Mouse (Mus musculus): Measurements from ENCODE around the gene Cdh24. TPM values are rescaled to one million over a fixed set of nuclear protein-coding genes. Genes with fewer than 3 reads are reported as not detected.

Cdh24 gene
- polyA plus RNA-seq, 1 experiment from 2014 or later: 5.7 TPM

GRCm38 (mm10) chr14:54646898-54647636 lies 5.9 kb upstream of the Cdh24 start:
- Histone ChIP-seq H3K36me3 (ENCODE audit: control insufficient read depth, insufficient read depth, low read length) (peaks cover 95% of the 10 kb centered on the region), H3K9ac (ENCODE audit: low read depth, low read length) (no peak overlapping the region), H3K4me1 (ENCODE audit: control insufficient read depth, insufficient read depth, low read length) (peaks cover 14% of the 10 kb centered on the region; the same call in 1 of the 2 replicates), H3K4me3 (ENCODE audit: low read length) (no peak overlapping the region), H3K27me3 (ENCODE audit: control insufficient read depth, insufficient read depth, low read length) (no peaks in the 10 kb centered on the region), H3K27ac (ENCODE audit: low read depth, low read length) (no peak overlapping the region), H3K4me2 (replicated peaks; ENCODE audit: low read depth, low read length) (no peak overlapping the region), H3K9me3 (ENCODE audit: control insufficient read depth, low read length) (no peaks in the 10 kb centered on the region)
- 92% methylated on average over 8 of the region's 8 CpGs for WGBS
- no peak for ATAC-seq (ENCODE audit: low FRiP score, low TSS enrichment)

- no peak overlapping the region for H3K4me2 ChIP-seq (replicated peaks; ENCODE audit: low read depth, low read length)
- no peaks in the 10 kb centered on the region for H3K27me3 ChIP-seq (ENCODE audit: control insufficient read depth, insufficient read depth, low read length)
- no peak overlapping the region for H3K9ac ChIP-seq (ENCODE audit: low read depth, low read length)
- no peak overlapping the region for H3K4me3 ChIP-seq (ENCODE audit: low read length)
- 92% methylated on average over 17 of the region's 17 CpGs for WGBS
- H3K4me1 ChIP-seq (ENCODE audit: control insufficient read depth, insufficient read depth, low read length): peaks cover 10% of the 10 kb centered on the region; the same call in 1 of the 2 replicates
- no peak for ATAC-seq (ENCODE audit: low FRiP score, low TSS enrichment)
- no peak overlapping the region for H3K27ac ChIP-seq (ENCODE audit: low read depth, low read length)
- peaks cover 92% of the 10 kb centered on the region for H3K36me3 ChIP-seq (ENCODE audit: control insufficient read depth, insufficient read depth, low read length)
- no peaks in the 10 kb centered on the region for H3K9me3 ChIP-seq (ENCODE audit: control insufficient read depth, low read length)
Observed at GRCm38 (mm10) chr14:54646455-54646854, 5.3 kb upstream of the Cdh24 start.

GRCm38 (mm10) chr14:54644294-54644693 lies 3.1 kb upstream of the Cdh24 start:
- H3K36me3 ChIP-seq (ENCODE audit: control insufficient read depth, insufficient read depth, low read length): peaks cover 72% of the 10 kb centered on the region
- no peaks in the 10 kb centered on the region for H3K27me3 ChIP-seq (ENCODE audit: control insufficient read depth, insufficient read depth, low read length)
- no peak for ATAC-seq (ENCODE audit: low FRiP score, low TSS enrichment)
- WGBS: 88% methylated on average over 9 of the region's 9 CpGs
- no peak overlapping the region for H3K9ac ChIP-seq (ENCODE audit: low read depth, low read length)
- H3K27ac ChIP-seq (ENCODE audit: low read depth, low read length): no peak overlapping the region
- H3K4me3 ChIP-seq (ENCODE audit: low read length): no peak overlapping the region
- no peaks in the 10 kb centered on the region for H3K9me3 ChIP-seq (ENCODE audit: control insufficient read depth, low read length)
- no peak overlapping the region for H3K4me2 ChIP-seq (replicated peaks; ENCODE audit: low read depth, low read length)
- peaks cover 10% of the 10 kb centered on the region; the same call in 1 of the 2 replicates for H3K4me1 ChIP-seq (ENCODE audit: control insufficient read depth, insufficient read depth, low read length)

- Histone ChIP-seq H3K4me2 (replicated peaks; ENCODE audit: low read depth, low read length) (no peak overlapping the region), H3K27me3 (ENCODE audit: control insufficient read depth, insufficient read depth, low read length) (no peaks in the 10 kb centered on the region), H3K4me3 (ENCODE audit: low read length) (no peak overlapping the region), H3K36me3 (ENCODE audit: control insufficient read depth, insufficient read depth, low read length) (peaks cover 67% of the 10 kb centered on the region), H3K27ac (ENCODE audit: low read depth, low read length) (no peak overlapping the region), H3K9me3 (ENCODE audit: control insufficient read depth, low read length) (no peaks in the 10 kb centered on the region), H3K9ac (ENCODE audit: low read depth, low read length) (no peak overlapping the region), H3K4me1 (ENCODE audit: control insufficient read depth, insufficient read depth, low read length) (peaks cover 10% of the 10 kb centered on the region; the same call in 1 of the 2 replicates)
- no peak for ATAC-seq (ENCODE audit: low FRiP score, low TSS enrichment)
- 89% methylated on average over 2 of the region's 2 CpGs for WGBS
Observed at GRCm38 (mm10) chr14:54643011-54643410, 1.8 kb upstream of the Cdh24 start.

DNA sequence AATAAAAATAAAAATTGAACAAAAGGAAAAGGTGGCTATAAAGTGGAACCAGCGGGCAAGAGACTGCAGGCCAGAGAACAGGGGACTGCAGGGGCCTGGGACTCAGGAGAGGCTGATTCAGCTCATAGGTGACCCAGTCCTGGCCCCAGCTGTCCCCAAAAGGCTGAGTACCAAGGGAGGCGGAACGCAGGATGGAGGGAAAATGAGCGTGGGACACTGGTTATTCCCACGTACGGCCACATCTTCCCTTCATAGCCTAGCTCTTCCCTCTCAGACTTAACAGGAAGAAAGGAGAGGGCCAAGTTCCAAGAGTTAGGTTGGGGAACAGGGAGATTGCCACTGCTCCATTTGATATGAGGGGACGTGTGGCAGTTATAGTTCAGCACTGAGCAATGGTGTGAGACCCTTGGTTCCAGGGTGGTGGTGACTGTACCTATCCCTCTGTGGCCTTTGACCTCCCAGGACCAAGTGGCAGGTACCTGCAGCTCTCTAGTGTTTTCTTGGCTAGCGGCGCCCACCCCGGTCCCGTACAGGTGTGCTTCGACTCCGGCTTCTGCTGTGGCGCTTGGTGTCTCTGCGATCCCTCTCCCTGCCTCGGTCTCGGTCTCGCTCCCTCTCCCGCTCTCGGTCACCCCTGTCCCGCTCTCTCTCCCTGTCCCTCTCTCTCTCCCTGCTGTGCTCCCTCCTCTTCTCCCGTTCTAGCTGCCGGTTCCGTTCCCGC lies 1.2 kb upstream of the Cdh24 start:
- H3K9me3 ChIP-seq (ENCODE audit: control insufficient read depth, low read length): no peaks in the 10 kb centered on the region
- H3K4me3 ChIP-seq (ENCODE audit: low read length): no peak overlapping the region
- no peak for ATAC-seq (ENCODE audit: low FRiP score, low TSS enrichment)
- 75% methylated on average over 24 of the region's 25 CpGs for WGBS
- no peaks in the 10 kb centered on the region for H3K27me3 ChIP-seq (ENCODE audit: control insufficient read depth, insufficient read depth, low read length)
- peaks cover 66% of the 10 kb centered on the region for H3K36me3 ChIP-seq (ENCODE audit: control insufficient read depth, insufficient read depth, low read length)
- peaks cover 10% of the 10 kb centered on the region; the same call in 1 of the 2 replicates for H3K4me1 ChIP-seq (ENCODE audit: control insufficient read depth, insufficient read depth, low read length)
- no peak overlapping the region for H3K4me2 ChIP-seq (replicated peaks; ENCODE audit: low read depth, low read length)
- H3K9ac ChIP-seq (ENCODE audit: low read depth, low read length): no peak overlapping the region
- H3K27ac ChIP-seq (ENCODE audit: low read depth, low read length): no peak overlapping the region

- peak within 1 kb of the TSS; percentile 95 for H3K4me2 ChIP-seq (replicated peaks; ENCODE audit: low read depth, low read length)
- H3K9ac ChIP-seq (ENCODE audit: low read depth, low read length): peak within 1 kb of the TSS; percentile 76
- no peaks in the 10 kb centered on the region for H3K27me3 ChIP-seq (ENCODE audit: control insufficient read depth, insufficient read depth, low read length)
- no peaks in the 10 kb centered on the region for H3K9me3 ChIP-seq (ENCODE audit: control insufficient read depth, low read length)
- H3K4me1 ChIP-seq (ENCODE audit: control insufficient read depth, insufficient read depth, low read length): peaks cover 10% of the 10 kb centered on the region; the same call in 1 of the 2 replicates
- peaks cover 62% of the 10 kb centered on the region for H3K36me3 ChIP-seq (ENCODE audit: control insufficient read depth, insufficient read depth, low read length)
- H3K27ac ChIP-seq (ENCODE audit: low read depth, low read length): peak within 1 kb of the TSS; percentile 57
- no peak; the same call in 1 of the 2 replicates for ATAC-seq (ENCODE audit: low FRiP score, low TSS enrichment)
- 0% methylated on average over 20 of the region's 28 CpGs for WGBS
- peak within 1 kb of the TSS; percentile 65 for H3K4me3 ChIP-seq (ENCODE audit: low read length)
Observed at GRCm38 (mm10) chr14:54640946-54641304, 239 bp downstream of the Cdh24 start, which contains the start of gene Gm17606. Gene Gm17606, plus strand, starts transcription at chr14:54640952.

DNA sequence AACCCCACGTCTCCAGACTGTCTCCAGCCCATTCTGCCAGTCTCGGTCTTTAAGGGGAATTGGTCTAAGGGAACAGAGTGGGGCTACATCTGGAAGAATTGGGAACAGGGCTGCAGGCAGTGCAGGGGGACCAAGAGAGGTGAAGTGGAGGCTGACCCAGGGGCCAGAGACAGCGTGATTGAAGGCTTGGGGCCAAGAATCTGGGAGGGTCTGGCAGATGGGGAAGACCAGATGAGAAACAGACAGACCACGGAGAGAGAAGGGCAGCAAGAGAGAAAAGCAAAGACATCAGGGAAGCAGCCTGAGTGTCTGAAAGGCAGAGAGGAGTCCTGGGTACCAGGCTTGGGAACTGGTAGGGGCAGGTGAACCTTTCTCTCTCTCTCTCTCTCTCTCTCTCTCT lies 1.0 kb downstream of the Cdh24 start:
- H3K9ac ChIP-seq (ENCODE audit: low read depth, low read length): peak overlapping the region; percentile 76; the same call in 1 of the 2 replicates
- H3K9me3 ChIP-seq (ENCODE audit: control insufficient read depth, low read length): no peaks in the 10 kb centered on the region
- no peak overlapping the region; the same call in 1 of the 2 replicates for H3K27ac ChIP-seq (ENCODE audit: low read depth, low read length)
- WGBS: 10% methylated on average over 4 of the region's 4 CpGs
- H3K27me3 ChIP-seq (ENCODE audit: control insufficient read depth, insufficient read depth, low read length): no peaks in the 10 kb centered on the region
- peaks cover 59% of the 10 kb centered on the region for H3K36me3 ChIP-seq (ENCODE audit: control insufficient read depth, insufficient read depth, low read length)
- no peak for ATAC-seq (ENCODE audit: low FRiP score, low TSS enrichment)
- peak overlapping the region; percentile 65 for H3K4me3 ChIP-seq (ENCODE audit: low read length)
- peak overlapping the region; percentile 95 for H3K4me2 ChIP-seq (replicated peaks; ENCODE audit: low read depth, low read length)
- peaks cover 10% of the 10 kb centered on the region; the same call in 1 of the 2 replicates for H3K4me1 ChIP-seq (ENCODE audit: control insufficient read depth, insufficient read depth, low read length)

GRCm38 (mm10) chr14:54638210-54638609 lies 3.0 kb downstream of the Cdh24 start:
- peaks cover 51% of the 10 kb centered on the region for H3K36me3 ChIP-seq (ENCODE audit: control insufficient read depth, insufficient read depth, low read length)

DNA sequence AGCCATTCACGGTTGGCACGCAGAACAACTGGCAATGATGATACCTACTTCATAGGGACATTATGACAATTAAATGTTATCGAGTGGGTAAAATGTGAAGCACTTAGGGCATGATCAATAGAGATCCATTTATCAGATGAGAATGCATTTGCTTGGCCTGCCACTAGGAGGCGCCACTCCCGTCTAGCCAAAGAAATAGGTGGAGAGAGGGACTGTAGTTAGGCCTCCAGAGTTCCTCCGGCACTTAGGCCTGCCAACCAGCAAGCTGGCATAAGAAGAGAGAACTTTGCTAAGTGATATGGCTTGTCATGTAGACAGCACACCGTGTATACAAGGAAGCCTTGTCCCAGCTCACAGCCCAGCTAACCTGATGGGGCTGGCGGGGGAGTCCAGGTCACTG lies 4.2 kb downstream of the Cdh24 start:
- Histone ChIP-seq H3K4me2 (replicated peaks; ENCODE audit: low read depth, low read length) (no peak overlapping the region), H3K9ac (ENCODE audit: low read depth, low read length) (no peak overlapping the region), H3K27me3 (ENCODE audit: control insufficient read depth, insufficient read depth, low read length) (no peaks in the 10 kb centered on the region), H3K4me3 (ENCODE audit: low read length) (no peak overlapping the region), H3K27ac (ENCODE audit: low read depth, low read length) (no peak overlapping the region), H3K9me3 (ENCODE audit: control insufficient read depth, low read length) (no peaks in the 10 kb centered on the region), H3K4me1 (ENCODE audit: control insufficient read depth, insufficient read depth, low read length) (peaks cover 10% of the 10 kb centered on the region; the same call in 1 of the 2 replicates), H3K36me3 (ENCODE audit: control insufficient read depth, insufficient read depth, low read length) (peaks cover 51% of the 10 kb centered on the region)
- WGBS: 57% methylated on average over 8 of the region's 8 CpGs
- no peak for ATAC-seq (ENCODE audit: low FRiP score, low TSS enrichment)

More at GRCm38 (mm10) chr14:54638210-54638609, 3.0 kb downstream of the Cdh24 start:
- Histone ChIP-seq H3K27me3 (ENCODE audit: control insufficient read depth, insufficient read depth, low read length) (no peaks in the 10 kb centered on the region), H3K4me1 (ENCODE audit: control insufficient read depth, insufficient read depth, low read length) (peaks cover 10% of the 10 kb centered on the region; the same call in 1 of the 2 replicates), H3K27ac (ENCODE audit: low read depth, low read length) (no peak overlapping the region), H3K4me3 (ENCODE audit: low read length) (no peak overlapping the region), H3K4me2 (replicated peaks; ENCODE audit: low read depth, low read length) (no peak overlapping the region), H3K9me3 (ENCODE audit: control insufficient read depth, low read length) (no peaks in the 10 kb centered on the region), H3K9ac (ENCODE audit: low read depth, low read length) (no peak overlapping the region)
- ATAC-seq (ENCODE audit: low FRiP score, low TSS enrichment): no peak
- WGBS: 83% methylated on average over 5 of the region's 5 CpGs

All from kidney, embryonic 14.5 days (tissue).